Mouse (Mus musculus) CH12.LX (cell line): ENCODE measurements around the gene E2f3. TPM values are rescaled to one million over a fixed set of nuclear protein-coding genes. Genes with fewer than 3 reads are reported as not detected.

ENCODE experiments used
- DNase-seq: peaks from one replicate; pipeline ENCODE4 v3.0.0-alpha.2; 2013; ENCODE audit errors: extremely low read depth
- H3K27ac ChIP-seq: 2 replicates; pipeline ENCODE4 v1.5.1; 2012; ENCODE audit warnings: low read depth, mild to moderate bottlenecking, control low read depth, moderate library complexity; ENCODE audit not compliant: insufficient read depth
- H3K27me3 ChIP-seq: replicated peaks from 2 replicates; pipeline ENCODE3; 2012; ENCODE audit warnings: inconsistent platforms
- H3K36me3 ChIP-seq, 2 experiments: replicated peaks in 1 of 2; 2 replicates each; pipeline versions ENCODE3 to v1.6.1; 2012; ENCODE audit warnings: inconsistent platforms in 1 of 2, low read length in 1 of 2, mild to moderate bottlenecking in 1 of 2, mixed read lengths in 1 of 2, moderate library complexity in 1 of 2; ENCODE audit not compliant: control insufficient read depth in 1 of 2, insufficient read depth in 1 of 2
- H3K4me1 ChIP-seq, 2 experiments: 2 replicates each; pipeline ENCODE4 v1.6.1; 2012; ENCODE audit warnings: inconsistent platforms in 1 of 2, moderate library complexity in 1 of 2; ENCODE audit not compliant: insufficient read depth in 2 of 2, control insufficient read depth in 1 of 2
- H3K4me2 ChIP-seq: 2 replicates; pipeline ENCODE4 v1.6.1; 2012; ENCODE audit warnings: low read depth, mild to moderate bottlenecking, control low read depth; ENCODE audit not compliant: poor library complexity, insufficient read depth, severe bottlenecking
- H3K4me3 ChIP-seq, 3 experiments: fragments of 150-350 bp in 1 of 3; sonication (generic) in 1 of 3; replicated peaks in 1 of 3; 2 replicates each; pipeline versions ENCODE3 to v1.5.1; 2011 to 2012; ENCODE audit warnings: low read depth in 2 of 3, low read length in 2 of 3, mild to moderate bottlenecking in 2 of 3, moderate library complexity in 2 of 3, control low read depth in 1 of 3, improper control_type of control experiment in 1 of 3, inconsistent platforms in 1 of 3, mixed read lengths in 1 of 3; ENCODE audit not compliant: poor library complexity in 1 of 3
- H3K79me2 ChIP-seq: replicated peaks from 2 replicates; pipeline ENCODE4 v1.6.1; 2012; ENCODE audit warnings: mild to moderate bottlenecking, moderate library complexity; ENCODE audit not compliant: control insufficient read depth, poor library complexity, insufficient read depth, severe bottlenecking; ENCODE audit errors: extremely low read depth
- H3K9ac ChIP-seq: 2 replicates; pipeline ENCODE4 v1.6.1; 2012; ENCODE audit warnings: low read depth, mild to moderate bottlenecking, control low read depth, moderate library complexity; ENCODE audit not compliant: insufficient read depth
- H3K9me3 ChIP-seq: replicated peaks from 2 replicates; pipeline ENCODE3; 2012; ENCODE audit warnings: low read length, inconsistent platforms, mixed read lengths
- BHLHE40 ChIP-seq: IDR thresholded peaks from 2 replicates; pipeline ENCODE4 v1.6.1; 2011; ENCODE audit warnings: mild to moderate bottlenecking, low read depth, low read length, improper control_type of control experiment
- ETS1 ChIP-seq: conservative IDR thresholded peaks from 2 replicates; pipeline ENCODE4 v1.6.1; 2012; ENCODE audit warnings: low read depth, mild to moderate bottlenecking, inconsistent platforms, low read length, improper control_type of control experiment, moderate library complexity
- GABPA ChIP-seq: IDR thresholded peaks from 2 replicates; pipeline ENCODE4 v1.6.1; 2012; ENCODE audit warnings: low read depth, low read length, improper control_type of control experiment, inconsistent platforms; ENCODE audit not compliant: insufficient replicate concordance
- HCFC1 ChIP-seq: IDR thresholded peaks from 2 replicates; pipeline ENCODE4 v1.6.1; 2012; ENCODE audit warnings: low read depth, mild to moderate bottlenecking, inconsistent platforms, low read length, improper control_type of control experiment
- IRF4 ChIP-seq: IDR thresholded peaks from 2 replicates; pipeline ENCODE4 v1.6.1; 2014; ENCODE audit warnings: low read depth, mild to moderate bottlenecking, inconsistent platforms, low read length, improper control_type of control experiment
- JUN ChIP-seq: IDR thresholded peaks from 2 replicates; pipeline ENCODE4 v1.6.1; 2011; ENCODE audit warnings: low read depth, mild to moderate bottlenecking, low read length, improper control_type of control experiment, moderate library complexity; ENCODE audit not compliant: insufficient read depth
- SMC3 ChIP-seq: IDR thresholded peaks from 2 replicates; pipeline ENCODE4 v1.6.1; 2011; ENCODE audit warnings: low read depth, low read length, improper control_type of control experiment
- dilution Hi-C: fragments of 300-500 bp; cut with MboI; formaldehyde crosslinking; loops from 2 replicates; pipeline ENCODE4 v1.14.3; 2020; ENCODE audit warnings: low sequenced_read_pairs; ENCODE audit not compliant: extremely low pct_unique_long_range_greater_than_20kb, extremely low pct_ligation_motif_present
- in situ Hi-C: fragments of 300-500 bp; cut with MboI; formaldehyde crosslinking; loops from 3 replicates; pipeline ENCODE4 v1.14.3; 2019; ENCODE audit warnings: low sequenced_read_pairs, low pct_ligation_motif_present, low pct_unique_long_range_greater_than_20kb, mixed read lengths
- polyA plus RNA-seq: library from polyadenylated mRNA; unstranded; fragments of >175 nt; gene quantifications from 2 replicates; pipeline ENCODE4 v1.2.1, GENCODE M21; 2012; ENCODE audit warnings: low read depth; ENCODE audit not compliant: insufficient read length
- total RNA-seq, 2 experiments: library from RNA; depleted of rRNA; stranded (reverse); fragments of 300-350 nt in 1 of 2; fragments of >200 nt in 1 of 2; gene quantifications; 2 replicates each; pipeline ENCODE4 v1.2.3; 2012 to 2014

Gene E2f3
- total and polyA plus RNA-seq, 3 experiments, result 7.6 to 20.7 (median 12.9) TPM

GRCm38 (mm10) chr13:30001041-30001440 is 15.2 kb upstream of the E2f3 start:
- dilution Hi-C loops (no loop called here), in situ Hi-C loops (no loop called here)
- DNase-seq, result no peak
- peak; percentile 27; the same call in 1 of the 2 replicates for TF ChIP-seq BHLHE40
- no peak for TF ChIP-seq ETS1
- H3K4me3 ChIP-seq, result no peak overlapping the region
- H3K36me3 ChIP-seq, result no peaks in the 10 kb centered on the region
- H3K79me2 ChIP-seq, result 0 out of 2 replicates have a peak, but pooled peaks cover 3% of the 10 kb centered on the region
- no peak overlapping the region for H3K9ac ChIP-seq
- no peaks in the 10 kb centered on the region for H3K9me3 ChIP-seq
- H3K27me3 ChIP-seq, result no peaks in the 10 kb centered on the region
- H3K4me2 ChIP-seq, result no peak overlapping the region
- H3K4me1 ChIP-seq, result peaks cover 7 to 33% of the 10 kb centered on the region in 2 experiments; a peak in 3 of 4 replicates
- no peak overlapping the region for H3K27ac ChIP-seq

- Histone ChIP-seq H3K79me2 (peaks cover 16% of the 10 kb centered on the region), H3K9me3 (no peaks in the 10 kb centered on the region), H3K4me3 (no peak overlapping the region), H3K9ac (no peak overlapping the region), H3K4me1 (peaks cover 0 to 9% of the 10 kb centered on the region in 2 experiments; a peak in 2 of 4 replicates), H3K4me2 (no peak overlapping the region), H3K36me3 (no peaks in the 10 kb centered on the region), H3K27ac (no peak overlapping the region), H3K27me3 (no peaks in the 10 kb centered on the region)
- dilution Hi-C loops, result no loop called here
- TF ChIP-seq HCFC1, result no peak
- no peak for DNase-seq
- in situ Hi-C loops, result no loop called here
These were observed 2.1 kb upstream of the E2f3 start for GRCm38 (mm10) chr13:29987956-29988355.

GRCm38 (mm10) chr13:29986756-29987120 is 875 bp upstream of the E2f3 start:
- Histone ChIP-seq H3K4me2 (peak overlapping the region; percentile 42; the same call in 1 of the 2 replicates), H3K36me3 (no peaks in the 10 kb centered on the region), H3K9ac (0 out of 2 replicates have a peak overlapping the region, but pooled peaks have one; percentile 13), H3K27ac (no peak overlapping the region), H3K4me1 (peaks cover 0 to 18% of the 10 kb centered on the region in 2 experiments; a peak in 2 of 4 replicates)
- in situ Hi-C loops (no loop called here), dilution Hi-C loops (no loop called here)
- DNase-seq, result no peak
- no peak for TF ChIP-seq SMC3
- no peak for TF ChIP-seq IRF4
- no peak for TF ChIP-seq JUN
- no peak for TF ChIP-seq GABPA
- TF ChIP-seq, all 38 proteins: peak for 0
- Histone ChIP-seq H3K79me2 (peaks cover 24% of the 10 kb centered on the region), H3K27me3 (no peaks in the 10 kb centered on the region), H3K4me3 (peak overlapping the region; percentile 22 to 51 (median 31)), H3K9me3 (no peaks in the 10 kb centered on the region)
